Mouse (Mus musculus) midbrain, embryonic 10.5 days (tissue): ENCODE measurements around the gene Grk3. TPM values are rescaled to one million over a fixed set of nuclear protein-coding genes. Genes with fewer than 3 reads are reported as not detected.
A peak's percentile ranks its signal among the peaks of the same experiment; 100 is the strongest.

Experiments used
- DNase-seq: peaks from one replicate; pipeline ENCODE4 v3.0.0-alpha.2; 2017; ENCODE audit warnings: low spot score
- H3K27ac ChIP-seq: fragments of 300-500 bp; sonication (generic); replicated peaks from 2 replicates; pipeline ENCODE4 v1.5.1; 2016; ENCODE audit warnings: mild to moderate bottlenecking
- H3K27me3 ChIP-seq: fragments of 300-500 bp; sonication (generic); 2 replicates; pipeline ENCODE4 v1.6.1; 2016; ENCODE audit warnings: low read depth, mild to moderate bottlenecking; ENCODE audit not compliant: poor library complexity, severe bottlenecking
- H3K36me3 ChIP-seq: fragments of 300-500 bp; sonication (generic); 2 replicates; pipeline ENCODE4 v1.6.1; 2016; ENCODE audit warnings: mild to moderate bottlenecking, moderate library complexity
- H3K4me1 ChIP-seq: fragments of 300-500 bp; sonication (generic); 2 replicates; pipeline ENCODE4 v1.6.1; 2016
- H3K4me3 ChIP-seq: fragments of 300-500 bp; sonication (generic); 2 replicates; pipeline ENCODE4 v1.5.1; 2016; ENCODE audit warnings: mild to moderate bottlenecking, moderate library complexity
- H3K9me3 ChIP-seq: fragments of 300-500 bp; sonication (generic); replicated peaks from 2 replicates; pipeline ENCODE4 v1.6.1; 2016; ENCODE audit warnings: mild to moderate bottlenecking
- WGBS: fragments of 180-500 bp; shearing (Covaris S2); methylation state at CpG from one replicate; pipeline ENCODE4 v1.1.7; 2016; 5-methylcytosine and 5-hydroxymethylcytosine counted together
- polyA plus RNA-seq: library from polyadenylated mRNA; unstranded; fragments of >200 nt; fragmentation: Nextera tagmentation; extraction: Ambion mirVana; gene quantifications from 2 replicates; pipeline ENCODE4 v1.2.1, GENCODE M21; 2016

The Grk3 gene
- 5.2 and 6.1 TPM in 2 replicates for polyA plus RNA-seq

- no peaks in the 10 kb centered on the region for H3K9me3 ChIP-seq
- DNase-seq: peak; percentile 65
- H3K27ac ChIP-seq: peak within 1 kb of the TSS; percentile 85
- peaks cover 26% of the 10 kb centered on the region for H3K4me1 ChIP-seq
- WGBS: 3% methylated on average over 52 of the region's 52 CpGs
- no peaks in the 10 kb centered on the region for H3K36me3 ChIP-seq
- H3K27me3 ChIP-seq: peaks cover 32% of the 10 kb centered on the region
- H3K4me3 ChIP-seq: peak within 1 kb of the TSS; percentile 71
Measured at GRCm38 (mm10) chr5:113015236-113016061, at the start of gene Grk3. Gene Grk3 (minus strand): TSS chr5:113015791.

- Histone ChIP-seq H3K27ac (no peak overlapping the region), H3K4me3 (no peak overlapping the region), H3K36me3 (no peaks in the 10 kb centered on the region), H3K9me3 (no peaks in the 10 kb centered on the region), H3K27me3 (peaks cover 16% of the 10 kb centered on the region; the same call in 1 of the 2 replicates), H3K4me1 (peaks cover 16% of the 10 kb centered on the region)
- peak; percentile 85 for DNase-seq
- WGBS: 5% methylated on average over 16 of the region's 16 CpGs
Measured at GRCm38 (mm10) chr5:113054308-113054707, 38.7 kb upstream of the Grk3 start.

GRCm38 (mm10) chr5:113050581-113051185 lies 35.1 kb upstream of the Grk3 start:
- Histone ChIP-seq H3K27ac (peak overlapping the region; percentile 24; the same call in 1 of the 2 replicates), H3K27me3 (peaks cover 16% of the 10 kb centered on the region; the same call in 1 of the 2 replicates), H3K36me3 (no peaks in the 10 kb centered on the region), H3K9me3 (no peaks in the 10 kb centered on the region), H3K4me3 (no peak overlapping the region), H3K4me1 (peaks cover 16% of the 10 kb centered on the region)
- 84% methylated on average over 7 of the region's 7 CpGs for WGBS
- no peak for DNase-seq

GRCm38 (mm10) chr5:113049876-113050275 lies 34.3 kb upstream of the Grk3 start:
- peaks cover 14% of the 10 kb centered on the region; the same call in 1 of the 2 replicates for H3K27me3 ChIP-seq
- 0 out of 2 replicates have a peak overlapping the region, but pooled peaks have one; percentile 43 for H3K27ac ChIP-seq
- DNase-seq: no peak
- H3K4me1 ChIP-seq: peaks cover 16% of the 10 kb centered on the region
- H3K4me3 ChIP-seq: no peak overlapping the region
- H3K9me3 ChIP-seq: no peaks in the 10 kb centered on the region
- no peaks in the 10 kb centered on the region for H3K36me3 ChIP-seq

GRCm38 (mm10) chr5:113045511-113046273 lies 30.1 kb upstream of the Grk3 start:
- WGBS: 92% methylated on average over 10 of the region's 10 CpGs
- Histone ChIP-seq H3K4me3 (no peak overlapping the region), H3K4me1 (peaks cover 31% of the 10 kb centered on the region), H3K36me3 (no peaks in the 10 kb centered on the region), H3K27ac (0 out of 2 replicates have a peak overlapping the region, but pooled peaks have one; percentile 35), H3K9me3 (no peaks in the 10 kb centered on the region), H3K27me3 (no peaks in the 10 kb centered on the region)
- DNase-seq: no peak

- Histone ChIP-seq H3K27ac (peak overlapping the region; percentile 69), H3K4me1 (peaks cover 21% of the 10 kb centered on the region), H3K9me3 (no peaks in the 10 kb centered on the region), H3K4me3 (no peak overlapping the region), H3K27me3 (no peaks in the 10 kb centered on the region), H3K36me3 (no peaks in the 10 kb centered on the region)
- no peak for DNase-seq
- WGBS: 92% methylated on average over 8 of the region's 8 CpGs
Measured at GRCm38 (mm10) chr5:113043531-113043930, 27.9 kb upstream of the Grk3 start.

GRCm38 (mm10) chr5:113041567-113042071 lies 26.0 kb upstream of the Grk3 start:
- H3K9me3 ChIP-seq: no peaks in the 10 kb centered on the region
- peaks cover 24% of the 10 kb centered on the region for H3K4me1 ChIP-seq
- DNase-seq: peak; percentile 53
- WGBS: 14% methylated on average over 5 of the region's 5 CpGs
- H3K27ac ChIP-seq: peak overlapping the region; percentile 81
- H3K27me3 ChIP-seq: no peaks in the 10 kb centered on the region
- no peaks in the 10 kb centered on the region for H3K36me3 ChIP-seq
- H3K4me3 ChIP-seq: no peak overlapping the region

GRCm38 (mm10) chr5:113040776-113041175 lies 25.2 kb upstream of the Grk3 start:
- Histone ChIP-seq H3K36me3 (no peaks in the 10 kb centered on the region), H3K27ac (peak overlapping the region; percentile 81), H3K4me3 (no peak overlapping the region), H3K9me3 (no peaks in the 10 kb centered on the region), H3K4me1 (peaks cover 26% of the 10 kb centered on the region), H3K27me3 (no peaks in the 10 kb centered on the region)
- DNase-seq: no peak
- 88% methylated on average over 6 of the region's 6 CpGs for WGBS

- Histone ChIP-seq H3K27me3 (no peaks in the 10 kb centered on the region), H3K27ac (peak overlapping the region; percentile 49; the same call in 1 of the 2 replicates), H3K9me3 (no peaks in the 10 kb centered on the region), H3K36me3 (no peaks in the 10 kb centered on the region), H3K4me1 (peaks cover 34% of the 10 kb centered on the region), H3K4me3 (no peak overlapping the region)
- WGBS: 86% methylated on average over 6 of the region's 6 CpGs
- no peak for DNase-seq
Measured at GRCm38 (mm10) chr5:113038601-113039000, 23.0 kb upstream of the Grk3 start.

GRCm38 (mm10) chr5:113035094-113036047 lies 19.8 kb upstream of the Grk3 start:
- Histone ChIP-seq H3K27me3 (no peaks in the 10 kb centered on the region), H3K36me3 (no peaks in the 10 kb centered on the region), H3K4me1 (peaks cover 23% of the 10 kb centered on the region), H3K9me3 (no peaks in the 10 kb centered on the region), H3K4me3 (no peak overlapping the region), H3K27ac (no peak overlapping the region)
- 81% methylated on average over 10 of the region's 10 CpGs for WGBS
- no peak for DNase-seq

GRCm38 (mm10) chr5:113031201-113031754 lies 15.7 kb upstream of the Grk3 start:
- Histone ChIP-seq H3K27ac (peak overlapping the region; percentile 42; the same call in 1 of the 2 replicates), H3K4me3 (no peak overlapping the region), H3K27me3 (no peaks in the 10 kb centered on the region), H3K36me3 (no peaks in the 10 kb centered on the region), H3K9me3 (no peaks in the 10 kb centered on the region), H3K4me1 (peaks cover 17% of the 10 kb centered on the region)
- WGBS: 76% methylated on average over 15 of the region's 15 CpGs
- no peak for DNase-seq
